Mouse (Mus musculus): ENCODE data around the gene Zfp688. TPM values are rescaled to one million over a fixed set of nuclear protein-coding genes. Genes with fewer than 3 reads are reported as not detected.
"Not testable (repeated sequence)": the region's sequence is repeated elsewhere in the genome, so short reads cannot be mapped to it uniquely, and the experiment has no call there.

The Zfp688 gene
- polyA plus RNA-seq, 1 experiment from 2014 or later, result 31.9 TPM

DNA sequence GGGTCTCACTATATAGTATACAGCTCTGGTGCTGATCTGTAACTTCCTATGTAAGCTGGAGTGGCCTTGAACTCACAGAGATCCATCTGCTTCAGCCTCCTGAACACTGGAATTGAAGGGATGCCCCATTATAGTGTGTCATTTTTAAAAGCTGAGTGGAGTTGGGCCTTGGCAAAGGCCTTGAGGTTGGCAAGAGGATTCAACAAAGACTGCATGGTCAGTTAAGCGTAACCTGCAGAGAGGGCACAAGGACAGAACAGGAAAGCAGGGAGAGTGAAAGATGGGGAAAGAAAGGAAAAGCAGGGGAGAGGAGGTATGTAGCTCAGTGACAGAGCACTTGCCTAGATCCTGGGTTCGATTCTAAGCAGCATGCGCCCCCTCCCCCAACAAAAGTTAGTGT lies 3.4 kb upstream of the Zfp688 start:
- H3K4me1 ChIP-seq (replicated peaks; ENCODE audit: insufficient read depth, low read length), result peaks cover 13% of the 10 kb centered on the region; the same call in 1 of the 2 replicates
- WGBS, result 92% methylated on average over 3 of the region's 3 CpGs
- H3K27ac ChIP-seq, result no peak overlapping the region
- no peak overlapping the region for H3K4me2 ChIP-seq (ENCODE audit: low read length)
- ATAC-seq (replicated peaks; ENCODE audit: low FRiP score, low read depth), result no peak
- H3K4me3 ChIP-seq (replicated peaks; ENCODE audit: low read depth, low read length), result no peak overlapping the region
- H3K9me3 ChIP-seq (replicated peaks; ENCODE audit: low read length), result no peaks in the 10 kb centered on the region
- no peaks in the 10 kb centered on the region for H3K36me3 ChIP-seq (ENCODE audit: insufficient read depth, low read length)
- no peak for TF ChIP-seq CTCF (IDR thresholded peaks at IDR 0.05; ENCODE audit: low read depth)
- no peak overlapping the region for H3K9ac ChIP-seq (ENCODE audit: low read depth, low read length)
- no peak for DNase-seq (ENCODE audit: low spot score)
- no peaks in the 10 kb centered on the region for H3K27me3 ChIP-seq (ENCODE audit: insufficient read depth, low read length)

DNA sequence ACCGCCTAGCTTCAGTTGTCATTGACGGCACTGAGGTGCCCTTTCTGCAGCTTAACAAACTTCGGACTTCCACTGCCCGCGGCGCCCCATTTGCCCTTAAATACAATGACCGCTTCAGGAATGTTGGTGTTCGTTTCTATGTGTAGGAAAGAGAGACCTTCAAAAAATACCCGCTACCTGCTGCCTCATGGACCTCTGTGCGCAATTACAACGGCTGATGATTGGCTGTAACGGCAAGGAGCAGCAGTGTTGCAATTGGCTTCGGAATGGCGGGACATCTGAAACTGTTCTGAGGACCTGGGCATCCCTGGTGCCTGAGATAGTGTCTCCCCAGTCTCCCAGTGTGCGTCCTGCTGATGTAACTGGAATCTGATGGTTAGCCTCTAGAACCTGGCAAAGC lies 379 bp upstream of the Zfp688 start:
- WGBS, result 3% methylated on average over 15 of the region's 15 CpGs
- Histone ChIP-seq H3K27me3 (ENCODE audit: insufficient read depth, low read length) (no peaks in the 10 kb centered on the region), H3K36me3 (ENCODE audit: insufficient read depth, low read length) (no peaks in the 10 kb centered on the region), H3K4me1 (replicated peaks; ENCODE audit: insufficient read depth, low read length) (peaks cover 13% of the 10 kb centered on the region; the same call in 1 of the 2 replicates), H3K4me2 (ENCODE audit: low read length) (peak overlapping the region; percentile 96), H3K27ac (peak overlapping the region; percentile 75; the same call in 1 of the 2 replicates), H3K9me3 (replicated peaks; ENCODE audit: low read length) (no peaks in the 10 kb centered on the region), H3K9ac (ENCODE audit: low read depth, low read length) (peak overlapping the region; percentile 86), H3K4me3 (replicated peaks; ENCODE audit: low read depth, low read length) (peak overlapping the region; percentile 85)
- peak; percentile 25 for DNase-seq (ENCODE audit: low spot score)
- no peak for TF ChIP-seq CTCF (IDR thresholded peaks at IDR 0.05; ENCODE audit: low read depth)
- ATAC-seq (replicated peaks; ENCODE audit: low FRiP score, low read depth), result no peak

DNA sequence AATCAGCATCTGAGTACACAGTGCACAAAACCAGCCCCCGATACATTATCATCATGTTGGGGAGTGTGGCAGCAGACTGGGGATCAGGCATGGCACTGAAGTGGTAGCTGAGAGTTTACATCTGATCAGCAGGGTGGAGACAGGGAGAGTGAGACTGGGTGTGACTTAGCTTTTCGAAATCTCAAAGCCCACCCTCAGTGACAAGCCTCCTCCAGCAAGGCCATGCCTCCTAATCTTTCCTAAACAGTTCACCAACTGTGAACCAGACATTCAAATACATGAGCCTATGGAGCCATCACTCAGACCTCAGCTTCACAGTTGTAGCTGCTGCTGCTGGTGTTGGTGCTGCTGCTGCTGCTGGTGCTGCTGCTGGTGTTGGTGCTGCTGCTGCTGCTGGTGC lies 10.4 kb downstream of the Zfp688 start:
- WGBS, result 87% methylated on average over 2 of the region's 2 CpGs
- Histone ChIP-seq H3K36me3 (ENCODE audit: insufficient read depth, low read length) (no peaks in the 10 kb centered on the region), H3K4me2 (ENCODE audit: low read length) (no peak overlapping the region), H3K27ac (no peak overlapping the region), H3K27me3 (ENCODE audit: insufficient read depth, low read length) (no peaks in the 10 kb centered on the region), H3K4me3 (replicated peaks; ENCODE audit: low read depth, low read length) (no peak overlapping the region), H3K4me1 (replicated peaks; ENCODE audit: insufficient read depth, low read length) (no peaks in the 10 kb centered on the region), H3K9ac (ENCODE audit: low read depth, low read length) (no peak overlapping the region), H3K9me3 (replicated peaks; ENCODE audit: low read length) (no peaks in the 10 kb centered on the region)
- DNase-seq (ENCODE audit: low spot score), result no peak
- TF ChIP-seq CTCF (IDR thresholded peaks at IDR 0.05; ENCODE audit: low read depth), result no peak
- ATAC-seq (replicated peaks; ENCODE audit: low FRiP score, low read depth), result no peak

DNA sequence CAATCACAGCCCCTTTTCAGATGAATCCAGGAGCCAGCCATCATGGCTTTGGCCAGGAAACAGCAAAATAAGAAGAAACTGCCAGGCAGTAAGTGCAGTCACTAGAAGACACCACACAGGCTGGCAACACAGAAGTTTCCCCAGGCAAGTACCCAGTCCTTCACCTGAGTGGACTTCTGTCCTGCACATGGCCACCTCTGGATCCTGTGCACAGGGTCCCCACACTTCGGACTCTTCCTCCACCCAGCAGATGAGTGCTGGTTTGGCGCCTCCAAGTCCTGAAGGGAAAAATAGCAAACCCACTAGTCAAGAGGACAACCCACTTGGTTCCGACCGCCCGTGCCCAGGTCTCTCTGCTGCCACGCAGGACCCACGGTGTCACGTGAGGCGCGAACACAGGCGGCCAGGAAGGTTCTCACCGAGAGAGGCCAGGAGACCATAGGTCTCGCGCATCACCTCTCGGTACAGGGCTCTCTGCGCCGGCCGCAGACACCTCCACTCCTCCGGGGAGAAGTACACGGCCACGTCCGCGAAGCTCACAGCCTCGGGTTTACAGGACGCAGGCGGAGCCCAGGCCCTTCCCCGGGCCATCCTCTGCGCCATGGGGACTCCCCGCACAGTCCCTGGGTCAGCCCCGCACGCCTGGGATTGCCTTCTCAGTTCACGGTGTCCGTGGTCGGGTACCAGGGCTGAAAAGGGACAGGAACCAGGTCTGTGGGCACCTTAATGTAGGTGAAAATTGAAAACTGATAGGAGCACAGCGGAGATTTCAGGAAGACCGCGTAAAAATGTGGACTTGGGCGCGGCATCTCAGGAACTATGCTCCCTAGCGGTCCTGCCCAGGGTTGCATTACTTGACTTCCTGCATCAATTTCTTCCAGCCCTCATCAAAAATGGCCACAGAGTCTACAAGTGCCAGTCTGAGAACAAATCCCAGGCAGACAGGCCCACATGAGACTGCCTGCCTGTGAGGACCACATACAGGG lies 15.6 kb downstream of the Zfp688 start, which contains the start of gene Zfp764:
Gene Zfp764, minus strand, starts transcription at position 821 of the 986 bp plus-strand sequence.
- H3K4me1 ChIP-seq (replicated peaks; ENCODE audit: insufficient read depth, low read length); H3K27me3 ChIP-seq (ENCODE audit: insufficient read depth, low read length); H3K36me3 ChIP-seq (ENCODE audit: insufficient read depth, low read length); H3K9me3 ChIP-seq (replicated peaks; ENCODE audit: low read length): not testable (repeated sequence)
- H3K9ac ChIP-seq (ENCODE audit: low read depth, low read length), result peak within 1 kb of the TSS; percentile 59
- peak; percentile 96 for DNase-seq (ENCODE audit: low spot score)
- TF ChIP-seq CTCF (IDR thresholded peaks at IDR 0.05; ENCODE audit: low read depth), result peak; percentile 88
- ATAC-seq (replicated peaks; ENCODE audit: low FRiP score, low read depth), result peak; percentile 88
- peak within 1 kb of the TSS; percentile 68 for H3K4me2 ChIP-seq (ENCODE audit: low read length)
- peak within 1 kb of the TSS; percentile 38 for H3K4me3 ChIP-seq (replicated peaks; ENCODE audit: low read depth, low read length)
- peak within 1 kb of the TSS; percentile 78 for H3K27ac ChIP-seq
- WGBS, result 3% methylated on average over 40 of the region's 40 CpGs

DNA sequence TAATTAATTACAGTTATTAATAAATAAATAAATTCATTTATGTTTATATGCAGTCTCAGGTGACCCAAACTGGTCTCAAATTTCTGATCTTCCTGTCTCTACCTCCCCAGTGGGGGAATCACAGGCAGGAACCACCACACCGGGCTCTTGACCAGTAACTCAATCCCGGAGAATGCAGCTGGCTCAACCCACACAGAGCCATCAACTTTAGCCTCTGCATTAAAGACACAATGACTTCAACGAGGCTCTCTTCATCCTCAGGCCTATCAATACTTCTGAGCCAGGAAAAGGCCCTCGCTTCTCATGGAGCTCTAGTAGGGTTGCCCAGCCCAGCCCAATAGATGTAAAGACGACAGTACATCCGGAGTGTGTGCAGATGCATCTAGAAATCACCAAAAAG lies 17.8 kb downstream of the Zfp688 start:
- not testable (repeated sequence) for H3K4me2 ChIP-seq (ENCODE audit: low read length); H3K9me3 ChIP-seq (replicated peaks; ENCODE audit: low read length); H3K4me1 ChIP-seq (replicated peaks; ENCODE audit: insufficient read depth, low read length); ATAC-seq (replicated peaks; ENCODE audit: low FRiP score, low read depth); H3K36me3 ChIP-seq (ENCODE audit: insufficient read depth, low read length); H3K9ac ChIP-seq (ENCODE audit: low read depth, low read length); H3K4me3 ChIP-seq (replicated peaks; ENCODE audit: low read depth, low read length); H3K27ac ChIP-seq; H3K27me3 ChIP-seq (ENCODE audit: insufficient read depth, low read length); DNase-seq (ENCODE audit: low spot score)
- 74% methylated on average over 6 of the region's 6 CpGs for WGBS

DNA sequence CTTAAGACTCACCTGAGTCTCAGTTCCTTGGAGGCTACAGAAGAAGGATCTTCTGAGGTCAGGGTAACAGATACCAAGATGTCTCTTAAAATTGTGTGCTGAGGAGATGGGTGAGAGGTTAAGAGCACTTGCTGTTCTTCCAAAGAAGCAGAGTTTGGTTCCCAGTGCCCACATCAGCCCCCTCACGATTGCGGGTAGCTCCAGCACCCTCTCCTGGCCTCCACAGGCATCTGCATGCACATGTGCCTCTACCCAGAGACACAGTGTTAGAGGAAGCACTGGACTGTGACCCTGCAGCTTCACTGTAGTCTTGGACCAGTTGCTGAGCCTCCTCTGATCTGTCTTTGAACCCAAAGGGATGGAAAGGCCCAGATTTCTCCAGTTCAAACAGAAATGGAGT lies 18.9 kb downstream of the Zfp688 start:
- H3K4me3 ChIP-seq (replicated peaks; ENCODE audit: low read depth, low read length), result no peak overlapping the region
- no peaks in the 10 kb centered on the region for H3K27me3 ChIP-seq (ENCODE audit: insufficient read depth, low read length)
- H3K4me1 ChIP-seq (replicated peaks; ENCODE audit: insufficient read depth, low read length), result no peaks in the 10 kb centered on the region
- H3K4me2 ChIP-seq (ENCODE audit: low read length), result no peak overlapping the region
- H3K27ac ChIP-seq, result no peak overlapping the region
- H3K36me3 ChIP-seq (ENCODE audit: insufficient read depth, low read length), result no peaks in the 10 kb centered on the region
- no peak overlapping the region for H3K9ac ChIP-seq (ENCODE audit: low read depth, low read length)
- H3K9me3 ChIP-seq (replicated peaks; ENCODE audit: low read length), result no peaks in the 10 kb centered on the region
- no peak for DNase-seq (ENCODE audit: low spot score)
- 57% methylated on average over 2 of the region's 2 CpGs for WGBS
- peak; percentile 13; the same call in 1 of the 2 replicates for TF ChIP-seq CTCF (IDR thresholded peaks at IDR 0.05; ENCODE audit: low read depth)
- ATAC-seq (replicated peaks; ENCODE audit: low FRiP score, low read depth), result no peak
